Comparison of ENCODE assay signal across 29 mouse cellular contexts in the genomic region with DNA sequence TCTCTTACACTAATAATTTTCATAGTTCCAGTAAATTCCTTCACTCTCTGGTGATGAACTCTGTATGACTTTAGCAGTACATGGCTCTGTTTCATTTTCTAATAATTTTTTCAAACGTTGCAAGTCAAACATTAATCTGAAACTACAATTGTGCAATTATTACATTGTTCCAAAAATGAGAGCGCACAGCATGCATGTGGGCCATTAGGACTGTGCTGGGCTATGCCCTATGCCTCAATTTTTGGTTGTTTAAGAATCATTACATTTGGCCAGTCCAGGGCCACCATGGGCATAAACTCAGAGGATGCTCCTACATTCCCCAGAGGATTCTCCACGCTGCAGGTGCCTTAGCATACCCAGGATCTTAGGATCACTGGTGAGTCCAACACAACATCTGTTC. TPM values are rescaled to one million over a fixed set of nuclear protein-coding genes. Genes with fewer than 3 reads are reported as not detected.
DNase-seq lines count a peak whose midpoint lies in the region; ATAC-seq and TF ChIP-seq lines count a peak whose summit lies in the region.
"Had no signal": no experiment of that assay in that cellular context is flagged by ENCODE, and none has a peak within 500 bp of the region (broad histone marks: within the 10 kb centered on the region; RNA-seq: fewer than 3 reads in every experiment).

No protein-coding gene starts in this region.

- TF ChIP-seq CTCF in kidney, adult 2 months (conservative IDR thresholded peaks at IDR 0.05; ENCODE audit: insufficient read depth, insufficient read length, low read depth, low read length) = no peak
- TF ChIP-seq CTCF in bone marrow, adult 2 months (IDR thresholded peaks at IDR 0.05; ENCODE audit: control insufficient read depth, insufficient read depth, low read length) = no peak
- no peak for TF ChIP-seq CTCF in intestine, postnatal 0 days (IDR thresholded peaks at IDR 0.05; ENCODE audit: low read depth)

- no peak for TF ChIP-seq POLR2A in kidney, adult 2 months (IDR thresholded peaks at IDR 0.05; ENCODE audit: low read depth, low read length)
- no peak for TF ChIP-seq POLR2A in bone marrow, adult 2 months (IDR thresholded peaks at IDR 0.05; ENCODE audit: borderline replicate concordance, control insufficient read depth, low read depth, low read length)

- no peak overlapping the region for H3K9ac ChIP-seq in midbrain, embryonic 11.5 days (ENCODE audit: low read length)
- H3K9ac ChIP-seq in midbrain, embryonic 14.5 days (replicated peaks; ENCODE audit: low read length) = no peak overlapping the region
- no peak overlapping the region for H3K9ac ChIP-seq in intestine, postnatal 0 days (ENCODE audit: low read depth, low read length)
- H3K9ac ChIP-seq: embryonic facial prominence, embryonic 13.5 days; forebrain, embryonic 15.5 days; heart, embryonic 15.5 days; liver, embryonic 13.5 days; lung, embryonic 15.5 days; midbrain, embryonic 13.5 days; neural tube, embryonic 15.5 days had no signal

- no peaks in the 10 kb centered on the region for H3K9me3 ChIP-seq in midbrain, embryonic 11.5 days (ENCODE audit: control insufficient read depth, low read length)
- no peaks in the 10 kb centered on the region for H3K9me3 ChIP-seq in midbrain, embryonic 14.5 days (ENCODE audit: control insufficient read depth, low read length)
- no peaks in the 10 kb centered on the region for H3K9me3 ChIP-seq in intestine, postnatal 0 days (ENCODE audit: control insufficient read depth)
- H3K9me3 ChIP-seq: embryonic facial prominence, embryonic 13.5 days; forebrain, embryonic 10.5 days; forebrain, embryonic 15.5 days; heart, embryonic 15.5 days; liver, embryonic 13.5 days; lung, embryonic 15.5 days; megakaryocyte, embryonic 14.5 days; midbrain, embryonic 13.5 days; neural tube, embryonic 15.5 days had no signal

- no peak overlapping the region for H3K4me3 ChIP-seq in kidney, adult 2 months (ENCODE audit: insufficient read depth, low read depth, low read length)
- no peak overlapping the region for H3K4me3 ChIP-seq in midbrain, embryonic 11.5 days (ENCODE audit: low read depth, low read length)
- no peak overlapping the region for H3K4me3 ChIP-seq in midbrain, embryonic 14.5 days (replicated peaks; ENCODE audit: low read depth, low read length)
- no peak overlapping the region for H3K4me3 ChIP-seq in bone marrow, adult 2 months (replicated peaks; ENCODE audit: control insufficient read depth, low read depth, low read length)
- H3K4me3 ChIP-seq in intestine, postnatal 0 days (ENCODE audit: low read depth, low read length) = no peak overlapping the region
- H3K4me3 ChIP-seq: embryonic facial prominence, embryonic 13.5 days; forebrain, embryonic 10.5 days; forebrain, embryonic 15.5 days; heart, embryonic 15.5 days; liver, embryonic 13.5 days; lung, embryonic 15.5 days; megakaryocyte, embryonic 14.5 days; midbrain, embryonic 13.5 days; neural tube, embryonic 15.5 days had no signal

- H3K4me2 ChIP-seq in midbrain, embryonic 11.5 days = no peak overlapping the region
- no peak overlapping the region for H3K4me2 ChIP-seq in midbrain, embryonic 14.5 days (ENCODE audit: low read length)
- no peak overlapping the region; the same call in 1 of the 2 replicates for H3K4me2 ChIP-seq in intestine, postnatal 0 days (replicated peaks; ENCODE audit: low read depth)
- H3K4me2 ChIP-seq: embryonic facial prominence, embryonic 13.5 days; forebrain, embryonic 15.5 days; heart, embryonic 15.5 days; liver, embryonic 13.5 days; lung, embryonic 15.5 days; midbrain, embryonic 13.5 days; neural tube, embryonic 15.5 days had no signal

- peak overlapping the region; percentile 27; the same call in 1 of the 2 replicates for H3K27ac ChIP-seq in kidney, adult 2 months (ENCODE audit: insufficient read depth, low read depth, low read length)
- no peak overlapping the region for H3K27ac ChIP-seq in midbrain, embryonic 11.5 days (ENCODE audit: low read depth, low read length)
- no peak overlapping the region for H3K27ac ChIP-seq in midbrain, embryonic 14.5 days (replicated peaks; ENCODE audit: low read depth, low read length)
- H3K27ac ChIP-seq in bone marrow, adult 2 months (ENCODE audit: control insufficient read depth, insufficient read depth, low read depth, low read length, poor library complexity) = peak overlapping the region; percentile 21
- H3K27ac ChIP-seq in intestine, postnatal 0 days (ENCODE audit: low read depth, low read length) = no peak overlapping the region
- H3K27ac ChIP-seq: embryonic facial prominence, embryonic 13.5 days; forebrain, embryonic 10.5 days; forebrain, embryonic 15.5 days; heart, embryonic 15.5 days; liver, embryonic 13.5 days; lung, embryonic 15.5 days; midbrain, embryonic 13.5 days; neural tube, embryonic 15.5 days had no signal

- 40% methylated on average over 3 of the region's 3 CpGs for WGBS in kidney, adult 2 months
- WGBS in midbrain, embryonic 11.5 days = 70% methylated on average over 3 of the region's 3 CpGs
- WGBS in midbrain, embryonic 14.5 days = 72% methylated on average over 3 of the region's 3 CpGs
- WGBS in bone marrow, adult 2 months = 36% methylated on average over 3 of the region's 3 CpGs
- WGBS in intestine, postnatal 0 days = 46% methylated on average over 3 of the region's 3 CpGs

- ATAC-seq in midbrain, embryonic 11.5 days (ENCODE audit: low FRiP score) = no peak
- ATAC-seq in midbrain, embryonic 14.5 days (ENCODE audit: low FRiP score, low TSS enrichment) = no peak
- ATAC-seq in intestine, postnatal 0 days = peak; percentile 55
- ATAC-seq in cerebellum, adult (ENCODE audit: insufficient number of reproducible peaks, low FRiP score, low TSS enrichment) = no peak
- ATAC-seq: forebrain, embryonic 15.5 days; hindbrain, embryonic 16.5 days; midbrain, embryonic 13.5 days had no signal

- peaks cover 6% of the 10 kb centered on the region for H3K4me1 ChIP-seq in kidney, adult 2 months (ENCODE audit: control insufficient read depth, insufficient read depth, low read length)
- no peaks in the 10 kb centered on the region for H3K4me1 ChIP-seq in midbrain, embryonic 11.5 days (ENCODE audit: control insufficient read depth, insufficient read depth, low read length)
- H3K4me1 ChIP-seq in midbrain, embryonic 14.5 days (ENCODE audit: control insufficient read depth, insufficient read depth, low read length) = no peaks in the 10 kb centered on the region
- H3K4me1 ChIP-seq in bone marrow, adult 2 months (ENCODE audit: control insufficient read depth, insufficient read depth, low read length) = peaks cover 3% of the 10 kb centered on the region; the same call in 1 of the 2 replicates
- H3K4me1 ChIP-seq in intestine, postnatal 0 days (replicated peaks; ENCODE audit: control insufficient read depth, insufficient read depth, low read length) = no peaks in the 10 kb centered on the region
- H3K4me1 ChIP-seq: embryonic facial prominence, embryonic 13.5 days; forebrain, embryonic 10.5 days; forebrain, embryonic 15.5 days; heart, embryonic 15.5 days; liver, embryonic 13.5 days; lung, embryonic 15.5 days; midbrain, embryonic 13.5 days; neural tube, embryonic 15.5 days had no signal

- no peaks in the 10 kb centered on the region for H3K36me3 ChIP-seq in kidney, adult 2 months (ENCODE audit: control insufficient read depth, insufficient read depth, low read length)
- no peaks in the 10 kb centered on the region for H3K36me3 ChIP-seq in midbrain, embryonic 11.5 days (ENCODE audit: control insufficient read depth, insufficient read depth, low read length)
- no peaks in the 10 kb centered on the region for H3K36me3 ChIP-seq in midbrain, embryonic 14.5 days (ENCODE audit: control insufficient read depth, insufficient read depth, low read length)
- no peaks in the 10 kb centered on the region for H3K36me3 ChIP-seq in intestine, postnatal 0 days (ENCODE audit: control insufficient read depth, insufficient read depth)
- H3K36me3 ChIP-seq: embryonic facial prominence, embryonic 13.5 days; forebrain, embryonic 10.5 days; forebrain, embryonic 15.5 days; heart, embryonic 15.5 days; liver, embryonic 13.5 days; lung, embryonic 15.5 days; midbrain, embryonic 13.5 days; neural tube, embryonic 15.5 days had no signal

- no peaks in the 10 kb centered on the region for H3K27me3 ChIP-seq in kidney, adult 2 months (replicated peaks; ENCODE audit: control insufficient read depth, insufficient read depth, low read length)
- no peaks in the 10 kb centered on the region for H3K27me3 ChIP-seq in midbrain, embryonic 11.5 days (ENCODE audit: control insufficient read depth, insufficient read depth, low read length)
- H3K27me3 ChIP-seq in midbrain, embryonic 14.5 days (ENCODE audit: control insufficient read depth, insufficient read depth, low read length) = no peaks in the 10 kb centered on the region
- H3K27me3 ChIP-seq in intestine, postnatal 0 days (replicated peaks; ENCODE audit: control insufficient read depth, insufficient read depth, low read length) = no peaks in the 10 kb centered on the region
- H3K27me3 ChIP-seq: embryonic facial prominence, embryonic 13.5 days; forebrain, embryonic 15.5 days; heart, embryonic 15.5 days; liver, embryonic 13.5 days; lung, embryonic 15.5 days; megakaryocyte, embryonic 14.5 days; midbrain, embryonic 13.5 days; neural tube, embryonic 15.5 days had no signal

- no peak for DNase-seq in kidney, adult 2 months
- DNase-seq in kidney, postnatal 10 days = no peak
- peak; percentile 6 for DNase-seq in midbrain, embryonic 11.5 days (ENCODE audit: low spot score, missing footprints)
- DNase-seq in midbrain, embryonic 14.5 days = no peak
- DNase-seq in testis, postnatal 10 days (ENCODE audit: low spot score) = no peak
- DNase-seq: adrenal gland, adult 2 months; cerebellum, adult 11-12 months; cerebellum, adult 9-11 months; kidney, postnatal 25 days; liver, embryonic 13.5 days; right cerebral cortex, postnatal 25 days; spleen, adult 18-20 months; thymus, postnatal 36 days had no signal

RNA-seq across cellular contexts. Expression of gene Ms4a8a, which starts 27.6 kb away (rescaled TPM):
- 0.43 and 0.86 TPM in 2 replicates for polyA plus RNA-seq in kidney, adult 2 months (2012; rRNA removed)
- not detected in 2 replicates for polyA plus RNA-seq in midbrain, embryonic 11.5 days (2014; fragmentation: Nextera tagmentation; extraction: Ambion mirVana)
- not detected in 2 replicates for polyA plus RNA-seq in midbrain, embryonic 14.5 days (2014; fragmentation: Nextera tagmentation; extraction: Ambion mirVana)
- 7.3 and 12.7 TPM in 2 replicates for polyA plus RNA-seq in bone marrow, adult 2 months (2011; ENCODE audit: insufficient read depth, insufficient read length, low replicate concordance, missing spikeins)
- polyA plus RNA-seq in intestine, postnatal 0 days (2015; fragmentation: Nextera tagmentation; extraction: Ambion mirVana) = 66.9 and 75.7 TPM in 2 replicates
- polyA plus RNA-seq: embryonic facial prominence, embryonic 13.5 days; forebrain, embryonic 10.5 days; forebrain, embryonic 15.5 days; frontal cortex, adult 2 months; hindbrain, embryonic 11.5 days; hindbrain, embryonic 16.5 days; kidney, embryonic 14.5 days; limb, embryonic 11.5 days; liver, embryonic 13.5 days; midbrain, embryonic 13.5 days; neural tube, embryonic 15.5 days had no signal

RNA-seq across cellular contexts. Expression of gene Ms4a18, which starts 35.4 kb away (rescaled TPM):
- polyA plus RNA-seq in kidney, adult 2 months (2012; rRNA removed) = not detected in 2 replicates
- not detected in 2 replicates for polyA plus RNA-seq in midbrain, embryonic 11.5 days (2014; fragmentation: Nextera tagmentation; extraction: Ambion mirVana)
- polyA plus RNA-seq in midbrain, embryonic 14.5 days (2014; fragmentation: Nextera tagmentation; extraction: Ambion mirVana) = not detected in 2 replicates
- polyA plus RNA-seq in bone marrow, adult 2 months (2011; ENCODE audit: insufficient read depth, insufficient read length, low replicate concordance, missing spikeins) = not detected in 2 replicates
- polyA plus RNA-seq in intestine, postnatal 0 days (2015; fragmentation: Nextera tagmentation; extraction: Ambion mirVana) = 30.9 and 31.8 TPM in 2 replicates
- polyA plus RNA-seq: adrenal gland, adult 2 months; embryonic facial prominence, embryonic 13.5 days; forebrain, embryonic 10.5 days; forebrain, embryonic 15.5 days; frontal cortex, adult 2 months; heart, embryonic 15.5 days; hindbrain, embryonic 11.5 days; hindbrain, embryonic 16.5 days; kidney, embryonic 14.5 days; limb, embryonic 11.5 days; liver, embryonic 13.5 days; lung, embryonic 15.5 days; midbrain, embryonic 13.5 days; neural tube, embryonic 15.5 days had no signal

Comparison
In these comparisons a context has a peak if more than half of its experiments do, and no peak if none do; other contexts are left out.
1. H3K27ac ChIP-seq: peak in kidney, adult 2 months (single experiment) and bone marrow, adult 2 months (single experiment); none in midbrain, embryonic 11.5 days (single experiment), midbrain, embryonic 14.5 days (single experiment) and intestine, postnatal 0 days (single experiment).
2. RNA of gene Ms4a18, which starts 35.4 kb away (polyA plus RNA-seq): 30.9 to 31.8 TPM in intestine, postnatal 0 days; not detected in kidney, adult 2 months, not detected in midbrain, embryonic 11.5 days, not detected in midbrain, embryonic 14.5 days and not detected in bone marrow, adult 2 months; every median in the first group is over 10 times any median in the second.